Mouse (Mus musculus): ENCODE measurements around the gene Dhx57. TPM values are rescaled to one million over a fixed set of nuclear protein-coding genes. Genes with fewer than 3 reads are reported as not detected.

Gene Dhx57
- polyA plus RNA-seq, 1 experiment from 2014 or later = 52.8 TPM

GRCm38 (mm10) chr17:80193075-80193474 is 97.2 kb downstream of the Dhx57 start:
- Histone ChIP-seq H3K4me3 (ENCODE audit: low read depth, low read length) (no peak overlapping the region), H3K9me3 (ENCODE audit: control insufficient read depth, low read length) (no peaks in the 10 kb centered on the region), H3K9ac (replicated peaks; ENCODE audit: low read depth, low read length) (no peak overlapping the region), H3K36me3 (ENCODE audit: control insufficient read depth, insufficient read depth, low read length) (peaks cover 15% of the 10 kb centered on the region; the same call in 1 of the 2 replicates), H3K4me1 (ENCODE audit: control insufficient read depth, insufficient read depth, low read length) (no peaks in the 10 kb centered on the region), H3K27me3 (ENCODE audit: control insufficient read depth, insufficient read depth, low read length) (no peaks in the 10 kb centered on the region), H3K4me2 (ENCODE audit: low read depth, low read length) (no peak overlapping the region), H3K27ac (ENCODE audit: low read depth, low read length) (no peak overlapping the region)
- 75% methylated on average over 5 of the region's 5 CpGs for WGBS
- no peak for ATAC-seq (ENCODE audit: low read depth)

Other genes starting within 250 kb of the Dhx57 start
- gene Hnrnpll, start 228.1 kb downstream of the Dhx57 start, polyA plus RNA-seq (2014; fragmentation: Nextera tagmentation; extraction: Ambion mirVana) = 66.5 and 69.3 TPM in 2 replicates
- gene Galm, start 163.0 kb downstream of the Dhx57 start, polyA plus RNA-seq (2014; fragmentation: Nextera tagmentation; extraction: Ambion mirVana) = 0.79 and 1.7 TPM in 2 replicates
- 400 and 447 TPM in 2 replicates for gene Srsf7, start 83.2 kb downstream of the Dhx57 start, polyA plus RNA-seq (2014; fragmentation: Nextera tagmentation; extraction: Ambion mirVana)
- 0.11 and 0.14 TPM in 2 replicates for gene Ttc39d, start 83.0 kb downstream of the Dhx57 start, polyA plus RNA-seq (2014; fragmentation: Nextera tagmentation; extraction: Ambion mirVana)
- 17.2 and 17.9 TPM in 2 replicates for gene Gemin6, start 66.0 kb downstream of the Dhx57 start, polyA plus RNA-seq (2014; fragmentation: Nextera tagmentation; extraction: Ambion mirVana)
- 56.7 and 60.1 TPM in 2 replicates for gene Morn2, start 273 bp downstream of the Dhx57 start, polyA plus RNA-seq (2014; fragmentation: Nextera tagmentation; extraction: Ambion mirVana)
- 1.5 and 3.1 TPM in 2 replicates for gene Arhgef33, start 16.9 kb upstream of the Dhx57 start, polyA plus RNA-seq (2014; fragmentation: Nextera tagmentation; extraction: Ambion mirVana)
- 2.1 and 2.5 TPM in 2 replicates for gene Gm10190, start 83.1 kb upstream of the Dhx57 start, polyA plus RNA-seq (2014; fragmentation: Nextera tagmentation; extraction: Ambion mirVana)
- 15.2 and 15.8 TPM in 2 replicates for gene Sos1, start 190.0 kb upstream of the Dhx57 start, polyA plus RNA-seq (2014; fragmentation: Nextera tagmentation; extraction: Ambion mirVana)